Mouse (Mus musculus): ENCODE measurements around the gene Ap2a2.

DNA sequence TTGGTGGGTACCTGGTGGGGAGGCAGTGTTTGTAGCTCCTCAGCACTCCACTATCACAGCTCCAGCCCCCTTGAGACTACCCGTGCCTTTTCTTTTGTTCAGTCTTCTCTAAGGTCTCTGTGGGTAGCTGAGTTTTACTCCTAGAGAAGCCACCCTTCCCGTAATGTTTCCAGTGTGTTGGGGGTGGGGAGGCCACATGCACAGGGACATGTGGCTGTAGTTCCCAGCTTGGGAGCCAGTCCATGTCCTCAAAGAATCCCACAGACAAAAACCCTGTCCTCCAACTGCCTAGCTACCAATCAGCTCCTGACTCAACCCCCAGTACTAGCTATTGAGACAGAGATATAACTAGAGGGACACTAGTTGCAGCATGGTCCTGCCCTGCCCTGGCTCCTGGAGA lies 85.1 kb downstream of the Ap2a2 start:
- TF ChIP-seq POLR2A (IDR thresholded peaks at IDR 0.05; ENCODE audit: borderline replicate concordance, extremely low read depth, low read depth, low read length) (no peak), CTCF (IDR thresholded peaks at IDR 0.05; ENCODE audit: insufficient read depth, low read length) (no peak)
